Mouse (Mus musculus) heart, postnatal 0 days (tissue): ENCODE data around the gene Zmym1. TPM values are rescaled to one million over a fixed set of nuclear protein-coding genes. Genes with fewer than 3 reads are reported as not detected.
A peak's percentile ranks its signal among the peaks of the same experiment; 100 is the strongest.

Source experiments
- ATAC-seq: fragments of 200-750 bp; cut with Nextera tagmentation; 2 replicates; pipeline ENCODE4 v1.8.0; 2017; ENCODE audit warnings: low read depth, moderate number of reproducible peaks, moderate library complexity; ENCODE audit not compliant: insufficient read depth
- DNase-seq: peaks from one replicate; pipeline ENCODE4 v3.0.0-alpha.2; 2016; ENCODE audit warnings: low spot score
- H3K27ac ChIP-seq: fragments of 300-500 bp; sonication (generic); 2 replicates; pipeline ENCODE4 v1.5.1; 2014; ENCODE audit warnings: low read depth, mild to moderate bottlenecking
- H3K27me3 ChIP-seq: fragments of 300-500 bp; sonication (generic); 2 replicates; pipeline ENCODE4 v1.6.1; 2014; ENCODE audit warnings: low read length, mixed read lengths; ENCODE audit not compliant: control insufficient read depth, insufficient read depth
- H3K36me3 ChIP-seq: fragments of 300-500 bp; sonication (generic); replicated peaks from 2 replicates; pipeline ENCODE4 v1.6.1; 2014; ENCODE audit warnings: low read length, mixed read lengths; ENCODE audit not compliant: control insufficient read depth, insufficient read depth
- H3K4me1 ChIP-seq: fragments of 300-500 bp; sonication (generic); 2 replicates; pipeline ENCODE4 v1.6.1; 2014; ENCODE audit warnings: antibody characterized with exemption; ENCODE audit not compliant: control insufficient read depth, insufficient read depth
- H3K4me2 ChIP-seq: fragments of 300-500 bp; sonication (generic); 2 replicates; pipeline ENCODE4 v1.6.1; 2014; ENCODE audit warnings: low read depth, mild to moderate bottlenecking, low read length, moderate library complexity
- H3K4me3 ChIP-seq: fragments of 300-500 bp; sonication (generic); 2 replicates; pipeline ENCODE4 v1.5.1; 2014; ENCODE audit warnings: low read depth, low read length
- H3K9ac ChIP-seq: fragments of 300-500 bp; sonication (generic); replicated peaks from 2 replicates; pipeline ENCODE4 v1.6.1; 2014; ENCODE audit warnings: low read depth, low read length, mixed read lengths
- H3K9me3 ChIP-seq: fragments of 300-500 bp; sonication (generic); replicated peaks from 2 replicates; pipeline ENCODE4 v1.6.1; 2016; ENCODE audit warnings: low read length; ENCODE audit not compliant: control insufficient read depth
- CTCF ChIP-seq: IDR thresholded peaks from 2 replicates; pipeline ENCODE4 v1.5.1; 2016; ENCODE audit warnings: antibody characterized with exemption, control low read depth, low read depth
- EP300 ChIP-seq: IDR thresholded peaks from 2 replicates; pipeline ENCODE4 v1.6.1; 2016; ENCODE audit warnings: antibody characterized with exemption, low read depth
- WGBS: fragments of 180-500 bp; shearing (Covaris S2); extraction: QIAGEN DNeasy Blood & Tissue Kit; methylation state at CpG from one replicate; pipeline ENCODE4 v1.1.7; 2014; 5-methylcytosine and 5-hydroxymethylcytosine counted together
- polyA plus RNA-seq: library from polyadenylated mRNA; unstranded; fragments of >200 nt; fragmentation: Nextera tagmentation; extraction: Ambion mirVana; gene quantifications from 2 replicates; pipeline ENCODE4 v1.2.1, GENCODE M21; 2015
- total RNA-seq: library from RNA; depleted of rRNA; stranded (reverse); fragments of >200 nt; gene quantifications from 2 replicates; pipeline ENCODE4 v1.2.3, GENCODE M21; 2014; ENCODE audit warnings: low replicate concordance

The Zmym1 gene
- total and polyA plus RNA-seq, 2 experiments from 2014 or later = 6.4 to 6.6 TPM

DNA sequence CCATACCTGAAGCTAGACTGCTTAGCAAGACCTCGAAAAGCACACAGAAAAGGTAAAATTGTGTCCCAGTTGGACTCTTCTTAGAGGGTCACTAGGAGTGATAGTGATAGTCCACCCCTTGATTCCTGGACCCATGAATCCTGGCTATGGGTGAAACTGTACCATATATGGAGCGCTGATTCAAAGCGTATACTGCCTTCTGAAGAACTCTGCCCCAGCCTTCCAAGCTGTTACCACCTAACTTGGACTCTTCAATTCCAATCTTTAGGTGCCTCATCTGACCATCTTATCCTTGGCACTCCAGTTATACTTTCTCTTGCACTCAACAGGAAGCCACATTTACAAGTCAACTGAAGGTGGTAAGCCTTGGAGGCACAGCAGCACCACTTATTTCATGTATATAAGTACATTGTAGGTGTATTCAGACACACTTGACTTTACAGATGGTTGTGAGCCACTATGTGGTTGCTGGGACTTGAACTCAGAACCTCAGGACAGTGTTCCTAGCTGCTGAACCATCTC is 22.1 kb downstream of the Zmym1 start:
- H3K4me1 ChIP-seq = no peaks in the 10 kb centered on the region
- H3K27me3 ChIP-seq = no peaks in the 10 kb centered on the region
- no peak for TF ChIP-seq EP300
- TF ChIP-seq CTCF = no peak
- DNase-seq (no peak), ATAC-seq (no peak)
- no peak overlapping the region for H3K4me2 ChIP-seq
- no peaks in the 10 kb centered on the region for H3K9me3 ChIP-seq
- peaks cover 67% of the 10 kb centered on the region for H3K36me3 ChIP-seq
- no peak overlapping the region for H3K4me3 ChIP-seq
- 87% methylated on average over 3 of the region's 3 CpGs for WGBS
- no peak overlapping the region for H3K27ac ChIP-seq
- H3K9ac ChIP-seq = no peak overlapping the region

DNA sequence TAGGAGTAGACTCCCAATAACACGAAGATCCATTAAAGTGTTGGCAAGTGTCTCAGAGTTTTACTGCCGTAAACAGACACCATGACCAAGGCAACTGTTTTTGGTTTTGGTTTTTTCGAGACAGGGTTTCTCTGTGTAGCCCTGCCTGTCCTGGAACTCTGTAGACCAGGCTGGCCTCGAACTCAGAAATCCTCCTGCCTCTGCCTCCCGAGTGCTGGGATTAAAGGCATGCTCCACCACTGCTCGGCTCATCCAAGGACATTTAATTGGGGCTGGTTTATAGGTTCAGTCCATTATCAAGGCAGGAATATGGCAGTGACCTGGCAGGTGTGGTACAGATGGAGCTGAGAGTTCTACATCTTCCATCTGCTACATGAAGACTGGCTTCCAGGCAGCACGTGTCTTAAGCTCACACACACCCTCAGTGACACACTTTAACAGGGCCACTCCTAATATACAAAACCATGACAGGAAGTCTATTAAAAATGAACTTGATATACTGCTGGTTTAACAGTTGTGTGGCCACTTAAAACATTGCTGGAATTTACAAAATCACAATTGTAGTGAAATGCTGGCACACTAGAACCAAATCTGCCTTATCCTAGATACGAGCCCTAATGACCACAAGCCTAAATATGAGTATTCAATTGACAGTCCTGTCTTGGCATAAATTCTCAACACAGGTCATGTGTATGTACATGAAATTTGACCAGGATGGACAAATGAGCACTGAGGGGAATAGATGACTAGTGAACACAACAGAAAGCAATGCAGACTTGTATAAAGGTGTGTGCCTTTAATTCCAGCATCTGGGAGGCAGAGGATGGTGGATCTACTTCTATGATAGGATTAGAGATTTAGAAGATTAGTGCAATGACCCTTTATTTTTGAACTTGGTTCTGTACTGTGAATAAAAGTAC is 22.8 kb downstream of the Zmym1 start:
- DNase-seq = no peak
- Histone ChIP-seq H3K27me3 (no peaks in the 10 kb centered on the region), H3K9me3 (no peaks in the 10 kb centered on the region), H3K36me3 (peaks cover 74% of the 10 kb centered on the region), H3K9ac (no peak overlapping the region), H3K4me2 (no peak overlapping the region), H3K27ac (no peak overlapping the region), H3K4me3 (no peak overlapping the region), H3K4me1 (no peaks in the 10 kb centered on the region)
- 83% methylated on average over 8 of the region's 8 CpGs for WGBS
- no peak for TF ChIP-seq CTCF
- no peak for TF ChIP-seq EP300
- ATAC-seq = no peak

DNA sequence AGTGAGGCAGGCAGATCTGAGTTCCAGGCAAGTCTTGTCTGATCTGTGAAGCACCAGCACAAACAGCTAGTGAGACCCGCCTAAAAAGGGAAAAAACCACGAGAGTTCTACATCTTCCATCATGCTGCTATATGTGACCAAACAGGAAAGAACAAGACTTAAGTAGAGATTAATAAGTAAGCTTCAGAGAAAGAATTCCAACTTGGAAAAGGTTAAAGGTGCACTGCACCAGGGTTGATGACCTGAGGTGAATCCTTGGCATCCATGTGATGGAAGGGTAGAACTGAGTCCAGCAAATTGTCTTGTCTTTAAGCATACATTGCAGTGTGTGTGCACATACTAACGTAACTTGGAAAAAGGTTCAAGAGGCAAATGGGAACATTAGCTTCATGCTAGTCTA is 23.8 kb downstream of the Zmym1 start:
- no peak for DNase-seq
- TF ChIP-seq CTCF = no peak
- no peak for TF ChIP-seq EP300
- 80% methylated on average over 3 of the region's 3 CpGs for WGBS
- H3K4me3 ChIP-seq = no peak overlapping the region
- ATAC-seq = no peak
- H3K4me2 ChIP-seq = no peak overlapping the region
- no peak overlapping the region for H3K9ac ChIP-seq
- H3K27ac ChIP-seq = no peak overlapping the region
- H3K9me3 ChIP-seq = no peaks in the 10 kb centered on the region
- no peaks in the 10 kb centered on the region for H3K27me3 ChIP-seq
- H3K36me3 ChIP-seq = peaks cover 79% of the 10 kb centered on the region
- H3K4me1 ChIP-seq = no peaks in the 10 kb centered on the region

DNA sequence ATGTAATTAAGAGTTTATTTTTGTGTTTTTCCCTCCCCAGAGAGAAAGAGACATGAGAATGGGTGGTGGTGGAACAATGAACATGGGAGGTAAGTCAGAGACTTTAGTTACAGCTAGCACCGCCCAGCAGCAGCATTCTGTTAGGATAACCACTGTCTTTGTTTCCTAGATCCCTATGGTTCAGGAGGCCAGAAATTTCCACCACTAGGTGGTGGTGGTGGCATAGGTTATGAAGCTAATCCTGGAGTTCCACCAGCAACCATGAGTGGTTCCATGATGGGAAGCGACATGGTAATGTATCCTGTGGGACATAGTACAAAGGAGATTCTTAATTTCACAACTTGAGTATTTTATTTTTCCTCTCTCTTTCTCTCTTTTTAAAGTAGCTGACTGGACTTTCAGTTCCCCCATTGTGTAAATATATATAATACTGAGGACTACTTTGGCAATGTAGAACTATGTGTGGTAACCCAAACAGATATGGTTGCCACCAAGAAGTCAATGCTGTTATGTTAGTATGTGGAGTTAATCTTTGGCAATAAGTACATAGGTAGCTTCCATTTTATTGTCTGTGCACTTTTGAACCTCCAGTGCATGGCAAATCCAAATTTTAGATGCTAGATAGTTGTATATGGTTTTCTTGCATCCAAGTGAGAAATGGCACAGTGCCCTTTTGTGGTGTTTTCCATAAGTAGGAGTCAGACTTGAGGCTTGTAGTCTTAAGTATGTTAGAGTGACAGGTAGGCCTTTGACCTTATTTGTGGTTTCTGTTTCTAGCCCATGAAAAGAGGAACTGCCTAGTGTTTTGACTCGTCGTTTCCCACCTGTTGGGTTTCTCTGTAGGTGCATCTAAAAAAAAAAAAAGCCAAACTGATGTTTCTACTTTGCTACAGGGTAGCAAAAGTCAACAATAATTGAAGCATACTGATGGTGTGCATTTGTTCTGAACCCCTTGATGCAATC is 33.4 kb downstream of the Zmym1 start:
- TF ChIP-seq EP300 = no peak
- TF ChIP-seq CTCF = peak; percentile 58
- ATAC-seq = peak; percentile 72
- H3K4me1 ChIP-seq = peaks cover 19% of the 10 kb centered on the region
- peaks cover 83% of the 10 kb centered on the region for H3K36me3 ChIP-seq
- 61% methylated on average over 4 of the region's 4 CpGs for WGBS
- peak; percentile 33 for DNase-seq
- H3K27ac ChIP-seq = no peak overlapping the region
- H3K9ac ChIP-seq = no peak overlapping the region
- H3K27me3 ChIP-seq = no peaks in the 10 kb centered on the region
- H3K9me3 ChIP-seq = no peaks in the 10 kb centered on the region
- H3K4me2 ChIP-seq = no peak overlapping the region
- no peak overlapping the region for H3K4me3 ChIP-seq

DNA sequence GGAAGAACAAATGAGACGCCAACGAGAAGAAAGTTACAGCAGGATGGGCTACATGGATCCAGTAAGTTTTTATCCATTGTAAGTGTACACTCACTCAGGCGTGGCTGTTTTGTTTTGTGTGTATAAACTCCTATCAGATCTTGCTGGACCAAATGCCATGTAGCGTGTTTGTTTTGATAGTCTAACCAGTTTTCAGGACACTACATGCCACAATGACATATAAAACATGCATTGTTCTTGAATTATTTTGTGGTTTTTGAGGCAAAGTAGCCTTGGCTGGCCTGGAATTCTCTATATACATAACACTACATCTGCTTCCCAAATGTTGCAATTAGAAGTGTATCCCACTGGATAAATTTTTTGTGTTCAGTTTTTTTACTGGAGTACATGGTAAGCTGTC is 34.1 kb downstream of the Zmym1 start:
- TF ChIP-seq EP300 (no peak), CTCF (no peak)
- peaks cover 76% of the 10 kb centered on the region for H3K36me3 ChIP-seq
- no peak overlapping the region for H3K4me3 ChIP-seq
- DNase-seq (no peak), ATAC-seq (no peak)
- H3K4me2 ChIP-seq = no peak overlapping the region
- WGBS = 78% methylated on average over 4 of the region's 4 CpGs
- no peaks in the 10 kb centered on the region for H3K9me3 ChIP-seq
- H3K27me3 ChIP-seq = no peaks in the 10 kb centered on the region
- no peak overlapping the region for H3K27ac ChIP-seq
- no peak overlapping the region for H3K9ac ChIP-seq
- H3K4me1 ChIP-seq = peaks cover 19% of the 10 kb centered on the region
